Mouse (Mus musculus) ES-E14 (cell line): ENCODE measurements around the gene Sh2d6.

Experiments
- MAFK ChIP-seq: IDR thresholded peaks from 2 replicates; pipeline ENCODE4 v1.6.1; 2014; ENCODE audit warnings: mild to moderate bottlenecking, low read depth, low read length, inconsistent platforms; ENCODE audit not compliant: insufficient read depth
- ZNF384 ChIP-seq: IDR thresholded peaks from 2 replicates; pipeline ENCODE4 v1.6.1; 2012; ENCODE audit warnings: low read depth, low read length, inconsistent platforms

- TF ChIP-seq ZNF384, result no peak
- TF ChIP-seq MAFK, result no peak
These were observed 1.7 kb upstream of the Sh2d6 start for GRCm38 (mm10) chr6:72523222-72523621.
